Mouse (Mus musculus) kidney, postnatal 0 days (tissue): ENCODE data around the gene Stat5a. TPM values are rescaled to one million over a fixed set of nuclear protein-coding genes. Genes with fewer than 3 reads are reported as not detected.

ENCODE experiments used
- ATAC-seq: fragments of 200-750 bp; cut with Nextera tagmentation; replicated peaks from 2 replicates; pipeline ENCODE4 v1.8.0; 2017; ENCODE audit warnings: low read depth, moderate number of reproducible peaks, moderate TSS enrichment, moderate library complexity; ENCODE audit not compliant: low FRiP score
- DNase-seq: peaks from one replicate; pipeline ENCODE4 v3.0.0-alpha.2; 2016; ENCODE audit warnings: low spot score
- H3K27ac ChIP-seq: fragments of 300-500 bp; sonication (generic); 2 replicates; pipeline ENCODE4 v1.5.1; 2014; ENCODE audit warnings: mild to moderate bottlenecking
- H3K27me3 ChIP-seq: fragments of 300-500 bp; sonication (generic); 2 replicates; pipeline ENCODE4 v1.6.1; 2014; ENCODE audit warnings: low read length, mixed read lengths; ENCODE audit not compliant: insufficient read depth
- H3K36me3 ChIP-seq: fragments of 300-500 bp; sonication (generic); 2 replicates; pipeline ENCODE4 v1.6.1; 2014; ENCODE audit warnings: low read length, mixed read lengths; ENCODE audit not compliant: insufficient read depth
- H3K4me1 ChIP-seq: fragments of 300-500 bp; sonication (generic); replicated peaks from 2 replicates; pipeline ENCODE4 v1.6.1; 2014; ENCODE audit warnings: antibody characterized with exemption, low read length, mixed read lengths; ENCODE audit not compliant: insufficient read depth
- H3K4me2 ChIP-seq: fragments of 300-500 bp; sonication (generic); 2 replicates; pipeline ENCODE4 v1.6.1; 2014; ENCODE audit warnings: mild to moderate bottlenecking, low read length, moderate library complexity, mixed read lengths
- H3K4me3 ChIP-seq: fragments of 300-500 bp; sonication (generic); replicated peaks from 2 replicates; pipeline ENCODE4 v1.5.1; 2014; ENCODE audit warnings: low read depth, low read length
- H3K9ac ChIP-seq: fragments of 300-500 bp; sonication (generic); 2 replicates; pipeline ENCODE4 v1.6.1; 2014; ENCODE audit warnings: low read depth, low read length
- H3K9me3 ChIP-seq: fragments of 300-500 bp; sonication (generic); replicated peaks from 2 replicates; pipeline ENCODE4 v1.6.1; 2016; ENCODE audit warnings: low read length, inconsistent platforms, mixed read lengths
- CTCF ChIP-seq: IDR thresholded peaks from 2 replicates; pipeline ENCODE4 v1.5.1; 2016; ENCODE audit warnings: antibody characterized with exemption, low read depth, mild to moderate bottlenecking, moderate library complexity
- WGBS: fragments of 180-500 bp; shearing (Covaris S2); extraction: QIAGEN DNeasy Blood & Tissue Kit; methylation state at CpG from one replicate; pipeline ENCODE4 v1.1.7; 2014; 5-methylcytosine and 5-hydroxymethylcytosine counted together
- polyA plus RNA-seq: library from polyadenylated mRNA; unstranded; fragments of >200 nt; fragmentation: Nextera tagmentation; extraction: Ambion mirVana; gene quantifications from 2 replicates; pipeline ENCODE4 v1.2.1, GENCODE M21; 2015

Stat5a gene
- polyA plus RNA-seq, 1 experiment from 2014 or later: 4.0 TPM

- no peaks in the 10 kb centered on the region for H3K36me3 ChIP-seq
- H3K9me3 ChIP-seq: no peaks in the 10 kb centered on the region
- WGBS: 46% methylated on average over 9 of the region's 9 CpGs
- no peak overlapping the region for H3K4me3 ChIP-seq
- H3K27ac ChIP-seq: no peak overlapping the region
- ATAC-seq (no peak), DNase-seq (no peak)
- no peak for TF ChIP-seq CTCF
- H3K9ac ChIP-seq: no peak overlapping the region
- H3K4me1 ChIP-seq: no peaks in the 10 kb centered on the region
- no peaks in the 10 kb centered on the region for H3K27me3 ChIP-seq
- no peak overlapping the region for H3K4me2 ChIP-seq
Measured at GRCm38 (mm10) chr11:100817311-100817710, 41.8 kb upstream of the Stat5a start.

GRCm38 (mm10) chr11:100818359-100819012, 40.7 kb upstream of the Stat5a start:
- WGBS: 89% methylated on average over 15 of the region's 15 CpGs
- H3K27ac ChIP-seq: no peak overlapping the region
- no peak for TF ChIP-seq CTCF
- H3K27me3 ChIP-seq: no peaks in the 10 kb centered on the region
- no peak overlapping the region for H3K4me2 ChIP-seq
- no peak overlapping the region for H3K4me3 ChIP-seq
- H3K36me3 ChIP-seq: no peaks in the 10 kb centered on the region
- H3K9me3 ChIP-seq: no peaks in the 10 kb centered on the region
- no peak overlapping the region for H3K9ac ChIP-seq
- no peak for DNase-seq
- no peaks in the 10 kb centered on the region for H3K4me1 ChIP-seq
- no peak for ATAC-seq

- no peak for DNase-seq
- no peak overlapping the region for H3K4me3 ChIP-seq
- no peaks in the 10 kb centered on the region for H3K27me3 ChIP-seq
- H3K4me2 ChIP-seq: no peak overlapping the region
- ATAC-seq: no peak
- no peak for TF ChIP-seq CTCF
- H3K36me3 ChIP-seq: no peaks in the 10 kb centered on the region
- H3K9ac ChIP-seq: no peak overlapping the region
- H3K9me3 ChIP-seq: no peaks in the 10 kb centered on the region
- WGBS: 70% methylated on average over 8 of the region's 8 CpGs
- H3K4me1 ChIP-seq: no peaks in the 10 kb centered on the region
- no peak overlapping the region for H3K27ac ChIP-seq
Measured at GRCm38 (mm10) chr11:100819048-100819447, 40.1 kb upstream of the Stat5a start.

- no peaks in the 10 kb centered on the region for H3K4me1 ChIP-seq
- 77% methylated on average over 16 of the region's 16 CpGs for WGBS
- H3K9me3 ChIP-seq: no peaks in the 10 kb centered on the region
- H3K27me3 ChIP-seq: no peaks in the 10 kb centered on the region
- TF ChIP-seq CTCF: no peak
- no peak overlapping the region for H3K4me3 ChIP-seq
- no peak overlapping the region for H3K9ac ChIP-seq
- H3K4me2 ChIP-seq: no peak overlapping the region
- no peak overlapping the region for H3K27ac ChIP-seq
- ATAC-seq: no peak
- H3K36me3 ChIP-seq: no peaks in the 10 kb centered on the region
- DNase-seq: no peak
Measured at GRCm38 (mm10) chr11:100819626-100820025, 39.5 kb upstream of the Stat5a start.

- no peak overlapping the region for H3K9ac ChIP-seq
- no peaks in the 10 kb centered on the region for H3K4me1 ChIP-seq
- ATAC-seq (no peak), DNase-seq (no peak)
- no peak overlapping the region for H3K4me3 ChIP-seq
- no peak overlapping the region for H3K27ac ChIP-seq
- no peak for TF ChIP-seq CTCF
- 87% methylated on average over 8 of the region's 8 CpGs for WGBS
- H3K9me3 ChIP-seq: no peaks in the 10 kb centered on the region
- no peaks in the 10 kb centered on the region for H3K27me3 ChIP-seq
- H3K36me3 ChIP-seq: no peaks in the 10 kb centered on the region
- no peak overlapping the region for H3K4me2 ChIP-seq
Measured at GRCm38 (mm10) chr11:100820047-100820446, 39.1 kb upstream of the Stat5a start.

DNA sequence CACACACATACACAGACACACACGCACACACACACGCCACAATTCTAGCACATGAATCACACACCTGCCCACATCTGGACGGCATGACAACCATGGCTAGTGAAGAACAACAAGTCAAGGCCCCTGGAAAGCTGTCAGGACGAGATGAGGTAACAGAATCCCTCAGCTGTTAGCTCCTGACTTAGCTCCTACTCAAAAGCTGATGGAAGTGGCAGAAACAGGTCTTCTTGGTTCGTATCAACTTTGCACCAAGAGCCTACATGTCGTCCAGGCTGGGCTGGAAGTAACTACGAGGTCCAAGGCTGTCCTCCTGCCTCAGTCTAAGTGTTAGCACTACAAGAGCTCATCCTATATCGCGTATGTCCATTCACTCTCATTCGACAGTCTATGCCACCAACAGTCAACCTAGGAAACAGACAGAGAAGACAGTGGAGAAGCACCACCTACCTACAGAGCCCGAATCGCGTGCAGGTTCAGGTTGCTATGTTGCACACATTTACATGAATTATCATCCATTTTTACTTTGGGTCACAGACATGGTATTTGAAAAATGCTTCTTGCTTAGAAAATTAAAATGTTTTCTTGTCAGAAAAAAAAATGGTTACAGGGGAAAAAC, 37.4 kb upstream of the Stat5a start:
- ATAC-seq: no peak
- TF ChIP-seq CTCF: no peak
- Histone ChIP-seq H3K9ac (no peak overlapping the region), H3K36me3 (no peaks in the 10 kb centered on the region), H3K4me1 (no peaks in the 10 kb centered on the region), H3K27ac (no peak overlapping the region), H3K9me3 (no peaks in the 10 kb centered on the region), H3K27me3 (no peaks in the 10 kb centered on the region), H3K4me2 (no peak overlapping the region), H3K4me3 (no peak overlapping the region)
- DNase-seq: no peak
- 84% methylated on average over 13 of the region's 13 CpGs for WGBS
